Mouse (Mus musculus) CD8-positive naive resting alpha-beta T cell, adult 2 months (primary cell): Measurements from ENCODE around the gene Sgms1.
"Not testable (repeated sequence)": the region's sequence is repeated elsewhere in the genome, so short reads cannot be mapped to it uniquely, and the experiment has no call there.

Experiments
- DNase-seq, 2 experiments: peaks; one replicate each; pipeline ENCODE4 v3.0.0; 2022; ENCODE audit warnings: low read depth in 2 of 2, low spot score in 2 of 2

Gene Sgms1

GRCm38 (mm10) chr19:32107771-32108306 is 281.7 kb downstream of the Sgms1 start, which contains the start of gene Asah2:
Gene Asah2 (minus strand): TSS chr19:32108211.
- peak; percentile 44 to 64 for DNase-seq

- no peak for DNase-seq
These were observed 282.8 kb downstream of the Sgms1 start for GRCm38 (mm10) chr19:32106750-32107149.

- no peak for DNase-seq
These were observed 285.3 kb downstream of the Sgms1 start for GRCm38 (mm10) chr19:32104217-32104616.

GRCm38 (mm10) chr19:32102976-32103300 is 286.6 kb downstream of the Sgms1 start:
- no peak for DNase-seq

- no peak for DNase-seq
These were observed 287.1 kb downstream of the Sgms1 start for GRCm38 (mm10) chr19:32102294-32102975.

- DNase-seq: no peak
These were observed 290.9 kb downstream of the Sgms1 start for GRCm38 (mm10) chr19:32098582-32098981.

GRCm38 (mm10) chr19:32092358-32092757 is 297.2 kb downstream of the Sgms1 start:
- no peak for DNase-seq

- no peak for DNase-seq
These were observed 298.7 kb downstream of the Sgms1 start for GRCm38 (mm10) chr19:32090804-32091203.

- DNase-seq: no peak
These were observed 300.9 kb downstream of the Sgms1 start for GRCm38 (mm10) chr19:32088570-32088969.

GRCm38 (mm10) chr19:32087736-32088470 is 301.6 kb downstream of the Sgms1 start:
- no peak for DNase-seq

- not testable (repeated sequence) for DNase-seq
These were observed 304.7 kb downstream of the Sgms1 start for GRCm38 (mm10) chr19:32084813-32085212.
